Mouse (Mus musculus) heart, adult 18-20 months (tissue): Measurements from ENCODE around the gene Hoxd3. TPM values are rescaled to one million over a fixed set of nuclear protein-coding genes. Genes with fewer than 3 reads are reported as not detected.

Experiments used
- microRNA-seq, 2 experiments: library from miRNA; unstranded; fragments of <30 nt; microRNA quantifications; one replicate each; pipeline ENCODE4 v1.2.0; 2022
- total RNA-seq, 2 experiments: library from RNA; stranded (reverse); gene quantifications; 2 replicates each; pipeline ENCODE4 v1.2.3; 2021

Hoxd3 gene
- total RNA-seq, 2 experiments from 2014 or later: not detected

Small RNAs within 50 kb of the gene (microRNA-seq; reads per million reads assigned to microRNA genes)
- gene Gm44463: 0 reads per million in 2 experiments
- 1,211 to 2,060 reads per million in 2 experiments for gene Mir10b

Other genes with a start within 250 kb of the Hoxd3 start
- gene Lnpk, start 132.5 kb upstream of the Hoxd3 start, total RNA-seq: 10 to 100 TPM; 21.4 to 26.8 TPM
- not detected for gene Evx2, start 52.4 kb upstream of the Hoxd3 start, total RNA-seq
- gene Hoxd13, start 43.6 kb upstream of the Hoxd3 start, total RNA-seq: not detected
- not detected for gene Hoxd12, start 36.9 kb upstream of the Hoxd3 start, total RNA-seq
- not detected for gene Hoxd11, start 32.4 kb upstream of the Hoxd3 start, total RNA-seq
- gene Hoxd10, start 20.0 kb upstream of the Hoxd3 start, total RNA-seq: not detected
- gene Hoxd9, start 14.2 kb upstream of the Hoxd3 start, total RNA-seq: under 1 TPM; 0.15 to 0.44 TPM
- gene Hoxd8, start 7.3 kb upstream of the Hoxd3 start, total RNA-seq: 1 to 10 TPM in 1 of 2 experiments, under 1 TPM in 1; 0.65 to 2.3 TPM
- gene Hoxd4, start within 50 bp of the Hoxd3 start, total RNA-seq: under 1 TPM; 0.25 to 0.26 TPM
- gene Gm28230, start 14.8 kb downstream of the Hoxd3 start, total RNA-seq: not detected
- not detected for gene Hoxd1, start 51.1 kb downstream of the Hoxd3 start, total RNA-seq
- 100 to 1,000 TPM; 125 to 138 TPM for gene Mtx2, start 113.9 kb downstream of the Hoxd3 start, total RNA-seq